Mouse (Mus musculus) NIH3T3 (cell line): ENCODE data around the gene Rps16.
A peak's percentile ranks its signal among the peaks of the same experiment; 100 is the strongest.

ENCODE experiments used
- DNase-seq: peaks from one replicate; pipeline ENCODE4 v3.0.0-alpha.2; 2012; ENCODE audit warnings: low read depth

Rps16 gene

DNA sequence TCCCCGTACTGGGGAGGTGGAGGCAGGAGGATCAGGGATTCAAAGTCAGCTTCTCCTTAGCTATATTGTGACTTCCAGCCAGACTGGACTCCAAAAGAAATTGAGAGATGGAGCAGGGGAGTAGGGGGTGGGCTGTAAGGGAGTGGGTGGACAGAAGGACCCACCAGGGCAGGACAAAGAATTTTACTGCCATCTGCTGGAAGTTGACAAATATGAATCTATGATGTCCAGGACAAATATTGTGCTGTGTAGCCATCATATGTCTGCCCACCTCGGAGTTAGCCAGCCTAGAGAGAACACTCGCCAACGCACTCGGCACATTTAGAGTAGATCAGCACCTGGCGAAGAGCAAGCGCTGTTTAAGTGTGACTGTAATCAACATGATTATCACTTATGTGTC is 1.9 kb upstream of the Rps16 start:
- no peak for DNase-seq

DNA sequence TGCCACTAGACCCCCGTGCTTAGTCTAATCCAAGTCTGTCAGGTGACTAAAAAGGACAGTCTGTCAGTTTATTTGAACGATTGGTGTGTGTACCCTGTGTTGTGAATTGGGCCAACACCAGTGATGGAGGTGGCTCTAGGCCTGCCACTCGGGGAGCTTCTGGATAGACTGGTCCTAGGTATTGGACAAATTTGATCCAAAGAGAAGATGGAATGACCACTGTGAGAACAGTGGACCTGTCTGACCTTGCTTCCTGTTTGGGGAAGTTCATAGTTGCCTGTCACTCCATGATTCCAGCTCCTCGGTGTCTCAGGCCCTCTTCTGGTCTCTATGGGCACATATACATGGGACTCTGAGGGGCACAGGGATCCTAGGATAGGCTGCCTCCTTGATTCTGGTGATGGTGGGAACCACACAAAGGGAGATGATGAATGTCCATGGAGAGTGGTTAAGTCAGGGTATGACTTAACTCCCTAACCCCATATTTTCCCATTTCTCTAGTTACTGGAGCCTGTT is 1.3 kb downstream of the Rps16 start:
- no peak for DNase-seq

DNA sequence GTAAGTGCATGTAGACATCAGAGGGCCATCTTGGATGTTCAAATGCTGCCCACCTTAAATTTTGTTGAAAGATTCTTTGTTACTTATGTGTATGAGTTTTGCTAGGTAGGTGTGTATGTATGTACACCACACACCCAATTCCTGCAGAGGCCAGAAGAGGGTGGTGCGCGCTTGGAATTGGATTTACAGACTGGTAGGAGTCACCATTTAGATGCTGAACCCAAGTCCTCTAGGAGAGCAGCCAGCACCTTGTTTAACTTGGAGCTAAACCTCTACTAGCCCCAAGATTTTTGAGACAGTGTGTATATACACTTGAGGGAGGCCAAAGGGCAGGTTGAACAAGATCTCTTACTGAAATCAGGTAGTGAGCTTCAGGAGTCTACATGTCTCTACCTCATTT is 2.8 kb downstream of the Rps16 start:
- peak; percentile 54 for DNase-seq

DNA sequence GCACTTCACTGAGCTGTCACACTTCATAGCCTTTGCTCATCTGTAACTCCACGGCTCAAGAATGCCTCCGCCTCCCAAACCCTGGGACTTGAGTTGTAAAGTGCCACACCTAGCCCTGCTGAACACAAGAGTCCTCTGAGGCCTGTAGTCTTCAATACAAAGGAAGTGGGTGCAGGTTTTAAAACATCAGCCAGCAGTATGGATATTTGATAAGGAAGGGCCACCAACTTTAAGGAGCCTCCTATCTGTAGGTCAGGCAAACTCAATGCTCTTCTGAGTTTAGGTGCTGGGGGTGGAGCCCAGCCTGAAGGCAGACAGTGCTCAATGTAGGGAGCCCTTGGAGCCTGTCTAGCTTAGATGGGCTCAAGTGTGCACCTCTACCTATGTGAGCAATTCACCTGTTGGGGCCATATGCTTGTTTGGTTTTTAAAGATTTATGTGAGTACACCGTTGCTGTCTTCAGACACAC is 3.7 kb downstream of the Rps16 start:
- DNase-seq, result no peak

DNA sequence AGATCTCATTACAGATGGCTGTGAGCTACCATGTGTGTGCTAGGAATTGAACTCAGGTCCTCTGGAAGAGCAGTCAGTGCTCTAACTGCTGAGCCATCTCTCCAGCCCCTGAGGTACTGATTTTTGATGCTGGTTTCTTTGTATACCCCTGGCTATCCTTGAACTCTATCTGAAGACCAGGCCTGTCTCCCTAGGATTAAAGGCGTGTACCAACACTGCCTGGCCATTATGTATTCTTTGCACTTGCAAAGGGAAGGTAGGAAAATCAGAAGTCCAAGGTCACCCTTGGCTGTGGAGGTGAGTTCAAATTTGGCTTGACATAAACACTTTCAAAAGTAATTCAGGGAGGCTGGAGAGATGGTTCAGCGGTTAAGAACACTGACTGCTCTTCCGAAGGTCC is 4.1 kb downstream of the Rps16 start:
- no peak for DNase-seq

DNA sequence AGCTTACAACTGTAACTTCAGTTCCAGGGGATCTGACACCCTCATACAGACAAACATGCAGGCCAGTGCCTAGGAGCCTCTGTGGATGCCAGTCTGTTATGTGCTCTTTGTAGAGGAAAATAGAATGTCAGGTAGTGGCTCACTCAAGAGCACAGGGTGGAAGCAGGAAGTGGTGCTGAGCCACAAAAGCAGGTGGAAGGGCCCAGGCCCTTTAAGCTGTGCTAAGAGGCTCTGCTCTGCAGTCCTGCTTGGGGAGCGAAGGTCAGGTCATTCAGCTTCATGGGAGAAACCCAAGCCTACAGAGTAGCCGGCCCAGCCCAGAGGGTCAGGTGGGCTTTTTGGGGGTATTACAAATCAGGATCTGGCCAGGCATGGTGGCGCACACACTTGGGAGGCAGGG is 4.8 kb downstream of the Rps16 start:
- no peak for DNase-seq

DNA sequence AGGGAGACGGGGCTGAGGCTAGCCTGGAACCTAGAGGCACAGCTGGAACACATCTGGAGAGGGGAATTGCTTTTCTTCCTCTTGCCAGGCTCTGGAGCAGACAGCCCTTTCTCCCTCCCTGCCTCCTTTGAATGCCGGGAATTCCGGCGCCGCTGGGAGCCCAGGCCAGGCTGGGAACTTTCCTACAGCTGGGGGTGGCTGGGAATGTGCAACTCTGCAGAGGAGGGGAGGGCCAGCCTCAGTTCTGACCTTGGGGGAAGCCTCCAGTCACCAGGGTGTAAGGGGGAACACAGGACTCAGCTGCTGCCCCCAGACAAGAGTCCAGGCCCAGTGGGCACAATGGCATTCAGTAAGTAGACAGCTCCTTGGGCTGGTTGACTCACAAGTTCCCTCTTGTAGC is 6.5 kb downstream of the Rps16 start:
- peak; percentile 73 for DNase-seq

DNA sequence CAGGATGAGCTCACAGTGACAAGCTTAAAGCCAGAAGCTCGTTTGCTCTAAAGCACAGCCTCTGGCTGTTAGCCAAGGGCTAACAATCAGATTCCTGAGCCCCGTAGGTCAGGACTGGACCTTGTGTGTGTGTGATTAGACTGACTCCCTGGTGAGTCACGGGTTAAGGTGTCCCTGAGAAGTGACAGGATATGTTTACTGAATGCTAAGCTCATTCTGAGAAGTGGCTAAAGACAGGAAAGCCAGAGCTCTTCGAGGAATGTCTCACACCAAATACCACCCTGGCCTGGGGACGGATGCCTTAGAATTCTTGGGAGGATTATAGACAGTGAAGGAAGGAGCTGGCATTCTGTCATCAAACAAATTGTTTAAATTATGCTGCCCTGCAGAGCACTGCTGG is 7.5 kb downstream of the Rps16 start:
- DNase-seq, result peak; percentile 60

DNA sequence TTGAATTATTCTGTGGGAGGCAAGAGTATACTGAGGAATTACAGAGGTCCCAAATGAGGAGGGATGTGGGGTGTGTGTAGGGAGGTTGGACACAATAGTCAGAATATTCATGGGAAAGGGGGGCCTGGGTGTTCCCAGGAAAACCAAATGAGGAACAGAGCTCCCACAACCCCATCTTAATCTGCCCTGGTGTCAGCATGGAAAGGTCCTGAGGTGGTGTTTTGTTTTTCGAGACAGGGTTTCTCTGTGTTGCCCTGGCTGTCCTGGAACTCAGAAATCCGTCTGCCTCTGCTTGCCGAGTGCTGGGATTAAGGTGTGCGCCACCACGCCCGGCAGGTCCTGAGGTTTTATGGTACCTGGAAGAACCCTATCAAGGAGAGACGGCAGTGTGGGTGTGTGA is 8.0 kb downstream of the Rps16 start:
- no peak for DNase-seq

DNA sequence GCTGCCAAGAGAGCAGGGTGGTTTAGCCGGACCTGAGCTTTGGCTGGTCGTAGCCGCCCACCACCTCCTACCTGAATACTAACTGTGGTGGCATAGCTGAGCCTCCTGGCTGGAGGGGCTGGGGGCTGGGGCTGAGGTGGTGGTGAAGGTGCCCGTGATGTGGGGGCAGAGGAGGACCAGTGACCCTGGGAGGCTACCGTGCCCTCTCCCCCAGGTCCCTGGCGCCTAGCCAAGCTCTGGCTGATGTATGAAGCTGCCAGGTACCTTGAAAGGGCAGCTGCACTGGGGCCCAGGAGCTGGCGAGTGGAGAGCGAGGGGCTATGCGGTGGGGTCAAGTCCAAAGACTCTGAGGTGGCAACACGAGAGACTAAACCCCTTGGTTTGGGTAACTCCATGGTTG is 9.4 kb downstream of the Rps16 start:
- DNase-seq, result no peak

DNA sequence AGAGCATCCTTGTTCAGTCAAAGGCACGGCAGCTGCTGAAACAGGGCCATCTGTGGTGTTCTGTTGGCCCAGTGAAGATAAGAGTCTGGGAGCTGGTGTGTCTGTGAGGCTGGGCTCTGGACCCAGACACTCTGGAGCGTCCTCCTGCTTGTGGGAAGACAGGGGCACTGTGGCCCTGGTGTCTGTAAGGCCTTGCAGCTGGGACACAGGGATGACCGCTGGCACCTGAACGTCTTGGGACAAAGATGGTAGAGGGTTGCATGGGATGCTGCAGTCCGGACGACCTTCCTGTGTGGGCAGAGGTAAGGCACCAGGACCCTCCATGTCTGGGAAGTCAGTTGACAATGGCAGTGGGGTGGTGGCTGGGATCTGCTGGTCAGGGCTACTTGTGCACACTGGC is 9.8 kb downstream of the Rps16 start:
- no peak for DNase-seq

DNA sequence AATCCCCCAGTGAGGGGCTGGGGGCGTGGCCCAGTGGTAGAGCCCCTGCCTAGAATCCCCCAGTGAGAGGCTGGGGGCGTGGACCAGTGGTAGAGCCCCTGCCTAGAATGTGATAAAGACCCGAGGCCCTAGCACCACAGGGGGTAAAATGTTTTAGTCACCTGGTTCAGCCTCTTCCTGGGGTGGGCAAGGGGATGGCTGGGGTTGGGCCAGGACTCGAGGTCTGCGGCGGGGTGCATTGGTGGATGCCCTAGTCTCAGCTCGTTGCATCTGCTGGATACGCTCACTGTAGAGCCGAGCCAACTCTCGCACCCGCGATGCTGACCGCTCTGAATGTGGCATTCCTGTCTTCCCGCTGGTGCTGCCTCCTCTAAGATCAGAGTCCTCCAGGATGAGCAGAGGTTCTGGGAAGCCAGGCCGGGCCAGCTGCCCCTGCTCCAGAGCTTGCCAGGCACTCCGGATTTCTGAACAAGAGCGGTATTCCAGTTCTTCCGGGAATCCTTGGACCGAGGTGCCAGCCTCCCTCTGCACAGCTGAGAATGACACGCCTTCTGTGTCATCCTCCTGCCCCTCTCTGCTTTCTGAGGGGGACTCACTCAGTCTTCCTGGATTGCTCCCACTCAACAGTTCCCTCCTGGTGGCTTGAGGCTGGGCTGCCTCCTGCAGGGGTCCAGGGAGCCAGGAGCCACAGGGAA is 11.3 kb downstream of the Rps16 start:
- no peak for DNase-seq

DNA sequence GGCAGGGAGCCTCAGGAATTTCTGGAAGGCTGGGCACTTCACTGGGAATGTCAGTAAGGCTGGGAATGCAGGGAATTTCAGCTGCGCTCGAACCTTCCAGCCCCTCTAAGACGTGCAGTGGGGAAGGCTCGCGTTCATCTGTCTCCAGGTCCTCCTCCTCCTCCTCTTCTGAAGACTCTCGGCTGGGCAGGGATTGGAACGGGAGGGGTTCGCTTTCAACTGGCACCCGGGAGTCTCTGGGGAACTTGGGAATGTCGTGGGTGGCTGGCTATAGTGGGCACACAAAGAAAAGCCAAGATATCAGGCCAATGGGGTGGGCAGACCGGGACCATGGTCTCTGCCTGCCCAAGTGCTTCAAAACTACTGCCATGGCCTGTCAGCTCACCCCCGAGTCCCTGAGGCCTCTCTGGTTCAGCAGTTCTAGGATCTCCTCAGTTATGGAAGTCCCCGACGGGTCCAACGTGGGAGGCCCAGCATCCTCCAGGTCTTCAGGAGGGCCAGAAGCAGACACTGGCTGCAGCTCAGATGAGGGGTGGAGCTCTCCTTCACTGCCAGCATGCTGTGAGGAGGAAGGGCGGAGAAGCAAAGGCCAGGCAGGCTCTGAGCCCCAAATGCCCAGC is 12.1 kb downstream of the Rps16 start:
- no peak for DNase-seq

DNA sequence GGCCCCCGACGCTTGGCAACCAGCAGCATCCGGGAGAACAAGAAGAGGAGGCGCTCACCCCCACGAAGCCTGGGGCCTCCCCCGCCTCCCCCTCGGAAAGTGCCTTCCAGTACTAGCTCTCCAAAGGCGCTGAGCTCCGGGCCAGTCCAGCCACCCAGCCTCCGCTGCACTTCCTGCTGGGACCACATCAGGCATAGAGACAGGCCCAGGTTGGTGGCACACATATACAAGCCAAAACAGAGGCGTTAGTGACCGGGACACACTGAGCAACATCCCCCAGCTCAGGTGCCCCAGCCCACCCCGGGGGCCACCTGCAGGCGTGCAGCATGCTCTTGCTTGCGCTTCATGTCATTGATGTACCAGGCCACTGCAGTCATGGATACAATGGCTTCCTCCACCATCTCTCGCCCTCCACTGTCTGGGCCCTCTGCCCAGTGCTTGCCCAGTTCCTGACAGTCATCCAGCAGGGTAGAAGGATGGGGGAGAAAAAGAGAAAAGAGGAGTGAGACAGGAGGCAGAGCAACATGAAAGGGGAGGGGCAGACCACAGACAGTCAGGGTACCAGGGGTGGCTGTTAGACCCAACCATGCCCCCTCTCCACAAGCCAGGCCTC is 17.3 kb downstream of the Rps16 start:
- no peak for DNase-seq

DNA sequence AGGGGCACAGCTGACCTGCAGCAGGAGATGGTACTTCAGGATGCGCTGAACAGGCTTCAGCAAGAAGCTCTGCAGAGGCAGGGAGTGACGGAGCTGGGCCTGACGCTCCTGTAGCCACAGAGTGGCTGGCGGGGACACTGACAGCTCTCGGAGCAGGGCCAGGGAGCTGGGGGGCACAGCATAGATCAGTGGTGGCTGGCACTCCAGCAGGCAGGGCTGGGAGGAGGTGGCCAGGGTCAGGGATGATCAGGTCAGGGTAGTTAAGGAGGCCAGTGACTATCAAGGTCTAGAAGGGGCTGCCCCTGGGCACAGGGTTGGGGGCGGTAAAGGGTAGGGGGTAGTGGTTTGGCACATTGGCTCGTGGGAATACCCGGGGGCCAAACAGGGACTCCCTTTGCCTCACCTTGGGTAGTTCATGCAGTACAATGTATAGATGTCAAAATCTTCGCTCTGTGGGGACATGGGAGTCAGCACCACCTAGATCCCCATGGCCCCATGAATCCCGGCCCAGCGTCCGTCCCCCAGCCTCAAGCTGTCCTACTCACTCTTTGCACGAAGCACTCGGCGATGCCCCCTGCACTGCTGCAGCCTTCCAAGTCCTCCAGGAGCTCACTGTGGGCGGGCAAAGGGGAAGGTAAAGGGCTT is 17.9 kb downstream of the Rps16 start:
- no peak for DNase-seq

DNA sequence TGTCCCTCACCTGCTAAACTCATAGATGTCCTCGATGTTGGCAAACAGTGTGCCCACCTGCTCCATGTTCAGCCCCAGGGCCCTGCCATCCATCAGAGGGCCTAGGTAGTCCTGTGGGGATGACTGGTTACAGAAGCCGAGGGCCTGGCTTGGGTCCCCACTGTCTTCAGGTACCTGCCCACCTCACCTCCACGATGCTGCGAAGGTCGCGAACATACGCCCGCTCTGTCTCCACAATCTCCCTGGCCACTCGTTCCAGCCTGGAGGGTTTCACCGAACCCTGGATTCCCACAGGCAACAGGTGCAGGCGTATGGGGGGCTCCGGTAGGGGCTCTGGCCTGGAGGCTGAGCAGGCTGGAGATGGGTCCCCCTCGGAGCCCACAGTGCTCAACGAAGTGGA is 19.6 kb downstream of the Rps16 start:
- DNase-seq, result no peak

DNA sequence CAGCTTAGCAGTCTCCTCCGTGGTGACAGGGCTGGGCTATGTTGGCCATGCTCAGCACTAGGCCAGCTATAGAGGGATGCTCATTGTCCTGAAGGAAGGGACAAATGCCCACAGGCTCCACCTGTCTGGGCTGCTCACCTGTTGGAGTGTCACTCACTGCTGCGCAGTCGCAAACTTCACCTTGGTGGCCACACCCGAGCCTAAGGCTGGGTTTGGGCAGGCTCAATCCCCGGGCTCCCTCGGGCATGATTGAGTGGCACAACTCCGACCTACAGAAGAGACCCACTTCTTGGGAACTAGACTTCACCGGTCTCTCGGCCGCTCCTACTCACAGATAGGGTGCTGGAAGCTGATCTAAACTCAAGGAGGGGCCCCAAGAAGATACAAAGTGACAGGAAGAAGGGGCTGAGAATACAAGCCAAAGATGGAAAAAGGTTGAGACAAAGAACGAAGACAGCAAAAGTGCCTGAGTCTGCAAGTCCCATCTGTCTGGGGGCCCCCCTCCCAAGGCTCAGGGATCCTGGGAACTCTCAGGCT is 20.6 kb downstream of the Rps16 start:
- no peak for DNase-seq

DNA sequence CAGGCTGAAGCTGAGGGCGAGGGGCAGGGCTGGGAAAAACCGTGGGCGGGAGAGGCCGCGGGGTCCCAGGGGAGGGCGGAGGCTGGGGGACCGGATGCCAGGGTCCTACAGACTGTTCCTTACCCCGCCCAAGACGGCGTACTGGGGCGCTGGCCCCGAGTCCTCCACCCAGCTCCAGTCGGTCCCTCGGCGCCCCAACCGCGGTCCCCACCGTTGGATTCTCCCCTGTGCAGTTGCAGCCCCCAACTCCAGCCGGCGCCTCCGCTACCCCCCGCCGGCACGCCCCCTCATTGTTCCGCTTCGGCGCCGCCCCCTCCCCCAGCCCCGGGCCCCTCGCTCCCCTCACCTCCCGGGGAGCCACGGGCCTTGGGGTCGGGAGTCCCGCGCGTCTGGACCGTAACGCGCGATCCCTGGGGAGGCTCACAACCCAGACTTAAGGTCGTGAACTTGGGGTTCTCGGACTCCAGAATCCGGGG is 21.1 kb downstream of the Rps16 start:
- peak; percentile 68 for DNase-seq

DNA sequence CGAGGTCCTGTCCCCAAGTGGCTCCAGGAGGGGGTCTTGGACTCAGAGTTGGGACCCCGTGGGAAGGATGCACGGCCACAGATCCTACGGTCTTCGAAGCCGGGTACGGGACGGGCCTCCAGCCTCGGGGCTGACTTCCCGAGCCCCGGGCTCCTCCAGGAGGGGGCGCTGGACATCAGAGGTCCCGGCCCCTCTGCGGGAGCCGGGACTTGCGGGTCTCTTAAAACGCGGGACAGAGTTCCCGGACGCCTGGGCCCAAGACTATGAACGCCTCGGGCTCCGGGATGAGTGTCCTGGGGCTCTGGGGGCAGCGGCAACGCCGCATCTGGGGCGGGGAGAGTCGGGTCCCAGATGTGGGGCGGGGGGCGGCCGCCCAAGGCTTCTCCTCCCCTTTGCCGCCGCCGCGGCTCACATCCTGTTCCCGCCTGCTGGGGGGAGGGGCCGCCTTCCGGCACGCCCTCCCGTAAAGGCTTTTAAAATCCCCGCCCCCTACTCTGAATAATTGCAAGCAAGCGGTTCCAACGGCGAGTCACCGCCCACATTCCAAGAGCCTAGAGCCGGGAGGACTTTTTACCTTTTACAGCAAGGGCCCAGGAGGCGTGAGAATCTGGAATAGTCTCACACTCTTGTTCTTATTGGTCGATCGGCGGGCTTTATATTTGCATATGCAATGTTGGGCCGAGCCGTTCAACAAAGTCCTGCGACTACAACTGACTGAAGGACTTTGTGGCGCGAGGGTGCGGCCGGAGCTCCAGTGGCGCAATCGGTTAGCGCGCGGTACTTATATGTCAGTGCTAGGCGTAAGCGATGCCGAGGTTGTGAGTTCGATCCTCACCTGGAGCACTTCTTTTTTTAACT is 22.0 kb downstream of the Rps16 start, which contains the start of gene Plekhg2:
Plekhg2 (minus strand) TSS at position 349 of the 858 bp plus-strand sequence.
- peak; percentile 100 for DNase-seq

DNA sequence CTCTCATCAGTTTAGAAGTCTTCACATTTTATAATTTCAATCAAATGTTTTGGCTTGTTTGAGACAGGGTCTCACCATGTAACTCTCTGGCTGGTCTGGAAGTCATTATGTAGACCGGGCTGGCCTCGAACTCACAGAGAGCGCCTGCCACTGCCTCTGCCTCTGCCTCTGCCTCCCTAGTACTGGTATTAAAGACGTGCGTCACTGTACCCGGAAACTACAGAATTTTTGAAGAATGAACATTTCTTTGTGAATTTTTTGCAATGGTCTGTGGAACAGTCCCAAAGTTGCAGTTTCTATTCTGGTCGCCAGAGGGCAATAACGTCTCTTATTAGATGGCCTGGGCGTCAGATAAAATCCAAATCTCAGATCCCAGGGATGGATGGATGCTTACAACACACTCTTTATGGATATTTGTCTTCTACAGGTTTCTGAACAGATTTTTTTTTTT is 22.7 kb downstream of the Rps16 start:
- DNase-seq, result peak; percentile 97

DNA sequence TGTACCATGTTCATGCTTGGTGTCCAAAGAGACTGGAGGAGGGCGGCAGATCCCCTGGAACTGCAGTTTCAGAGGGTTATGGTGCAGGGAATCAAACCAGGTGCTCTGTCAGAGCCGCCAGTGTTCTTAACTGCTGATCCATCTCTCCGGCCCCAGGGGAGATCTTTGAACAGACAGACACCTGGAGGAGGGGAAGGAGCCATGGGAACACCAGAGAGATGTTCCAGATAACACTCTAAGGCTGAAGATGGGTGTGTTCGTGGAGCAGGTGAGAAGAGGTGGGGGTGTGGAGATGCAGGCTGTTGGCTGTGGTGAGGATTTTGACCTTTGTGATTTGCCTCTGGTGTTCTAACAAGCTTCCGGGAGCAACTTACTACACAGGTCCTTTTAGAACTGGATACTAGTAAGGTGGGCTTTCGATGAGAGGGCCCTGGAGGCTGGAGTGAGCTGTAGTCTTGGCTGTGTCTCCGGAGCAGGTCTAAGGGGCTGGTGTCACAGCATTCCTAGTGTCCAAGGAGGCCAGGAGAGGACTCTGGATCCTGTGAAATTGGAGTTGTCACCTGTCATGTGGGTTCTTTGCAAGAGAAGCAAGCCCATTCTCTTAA is 23.5 kb downstream of the Rps16 start:
- DNase-seq, result no peak
